Mouse (Mus musculus): ENCODE results near the gene Amz2.

Gene Amz2

GRCm38 (mm10) chr11:109491844-109492243 is 66.1 kb downstream of the Amz2 start:
- TF ChIP-seq GATA4 (IDR thresholded peaks at IDR 0.05; ENCODE audit: insufficient replicate concordance, low read length): no peak

GRCm38 (mm10) chr11:109494890-109495770 is 69.4 kb downstream of the Amz2 start:
- TF ChIP-seq GATA4 (IDR thresholded peaks at IDR 0.05; ENCODE audit: insufficient replicate concordance, low read length): no peak

- no peak for TF ChIP-seq GATA4 (IDR thresholded peaks at IDR 0.05; ENCODE audit: insufficient replicate concordance, low read length)
Observed at GRCm38 (mm10) chr11:109495771-109496474, 70.2 kb downstream of the Amz2 start.

GRCm38 (mm10) chr11:109496475-109496993 is 70.8 kb downstream of the Amz2 start:
- no peak for TF ChIP-seq GATA4 (IDR thresholded peaks at IDR 0.05; ENCODE audit: insufficient replicate concordance, low read length)

- no peak for TF ChIP-seq GATA4 (IDR thresholded peaks at IDR 0.05; ENCODE audit: insufficient replicate concordance, low read length)
Observed at GRCm38 (mm10) chr11:109496996-109497714, 71.4 kb downstream of the Amz2 start.

- TF ChIP-seq GATA4 (IDR thresholded peaks at IDR 0.05; ENCODE audit: insufficient replicate concordance, low read length): no peak
Observed at GRCm38 (mm10) chr11:109497990-109498389, 72.2 kb downstream of the Amz2 start.

- TF ChIP-seq GATA4 (IDR thresholded peaks at IDR 0.05; ENCODE audit: insufficient replicate concordance, low read length): no peak
Observed at GRCm38 (mm10) chr11:109500206-109500605, 74.5 kb downstream of the Amz2 start.

All from liver, adult (tissue).